Mouse (Mus musculus) liver, embryonic 12.5 days (tissue): ENCODE data around the gene Tmem151b. TPM values are rescaled to one million over a fixed set of nuclear protein-coding genes. Genes with fewer than 3 reads are reported as not detected.

Source experiments
- ATAC-seq: fragments of 200-750 bp; cut with Nextera tagmentation; 2 replicates; pipeline ENCODE4 v1.8.0; 2017; ENCODE audit warnings: moderate number of reproducible peaks, mild to moderate bottlenecking, moderate library complexity
- H3K27ac ChIP-seq: fragments of 300-500 bp; sonication (generic); 2 replicates; pipeline ENCODE4 v1.5.1; 2016; ENCODE audit warnings: mild to moderate bottlenecking
- H3K27me3 ChIP-seq: fragments of 300-500 bp; sonication (generic); replicated peaks from 2 replicates; pipeline ENCODE4 v1.6.1; 2016; ENCODE audit warnings: mild to moderate bottlenecking, moderate library complexity
- H3K36me3 ChIP-seq: fragments of 300-500 bp; sonication (generic); 2 replicates; pipeline ENCODE4 v1.6.1; 2016; ENCODE audit warnings: mild to moderate bottlenecking, moderate library complexity
- H3K4me1 ChIP-seq: fragments of 300-500 bp; sonication (generic); 2 replicates; pipeline ENCODE4 v1.6.1; 2016
- H3K4me2 ChIP-seq: fragments of 300-500 bp; sonication (generic); 2 replicates; pipeline ENCODE4 v1.6.1; 2016; ENCODE audit warnings: mild to moderate bottlenecking, moderate library complexity
- H3K4me3 ChIP-seq: fragments of 300-500 bp; sonication (generic); 2 replicates; pipeline ENCODE4 v1.5.1; 2016; ENCODE audit warnings: mild to moderate bottlenecking, moderate library complexity
- H3K9ac ChIP-seq: fragments of 300-500 bp; sonication (generic); 2 replicates; pipeline ENCODE4 v1.6.1; 2016; ENCODE audit warnings: mild to moderate bottlenecking, moderate library complexity
- H3K9me3 ChIP-seq: fragments of 300-500 bp; sonication (generic); replicated peaks from 2 replicates; pipeline ENCODE4 v1.6.1; 2016; ENCODE audit warnings: mild to moderate bottlenecking, moderate library complexity
- WGBS: fragments of 180-500 bp; shearing (Covaris S2); methylation state at CpG from one replicate; pipeline ENCODE4 v1.1.7; 2016; ENCODE audit not compliant: insufficient replicate concordance; 5-methylcytosine and 5-hydroxymethylcytosine counted together
- polyA plus RNA-seq: library from polyadenylated mRNA; unstranded; fragments of >200 nt; fragmentation: Nextera tagmentation; extraction: Ambion mirVana; gene quantifications from 2 replicates; pipeline ENCODE4 v1.2.1, GENCODE M21; 2016

Gene Tmem151b
- polyA plus RNA-seq, 1 experiment from 2014 or later: 0.30 TPM

DNA sequence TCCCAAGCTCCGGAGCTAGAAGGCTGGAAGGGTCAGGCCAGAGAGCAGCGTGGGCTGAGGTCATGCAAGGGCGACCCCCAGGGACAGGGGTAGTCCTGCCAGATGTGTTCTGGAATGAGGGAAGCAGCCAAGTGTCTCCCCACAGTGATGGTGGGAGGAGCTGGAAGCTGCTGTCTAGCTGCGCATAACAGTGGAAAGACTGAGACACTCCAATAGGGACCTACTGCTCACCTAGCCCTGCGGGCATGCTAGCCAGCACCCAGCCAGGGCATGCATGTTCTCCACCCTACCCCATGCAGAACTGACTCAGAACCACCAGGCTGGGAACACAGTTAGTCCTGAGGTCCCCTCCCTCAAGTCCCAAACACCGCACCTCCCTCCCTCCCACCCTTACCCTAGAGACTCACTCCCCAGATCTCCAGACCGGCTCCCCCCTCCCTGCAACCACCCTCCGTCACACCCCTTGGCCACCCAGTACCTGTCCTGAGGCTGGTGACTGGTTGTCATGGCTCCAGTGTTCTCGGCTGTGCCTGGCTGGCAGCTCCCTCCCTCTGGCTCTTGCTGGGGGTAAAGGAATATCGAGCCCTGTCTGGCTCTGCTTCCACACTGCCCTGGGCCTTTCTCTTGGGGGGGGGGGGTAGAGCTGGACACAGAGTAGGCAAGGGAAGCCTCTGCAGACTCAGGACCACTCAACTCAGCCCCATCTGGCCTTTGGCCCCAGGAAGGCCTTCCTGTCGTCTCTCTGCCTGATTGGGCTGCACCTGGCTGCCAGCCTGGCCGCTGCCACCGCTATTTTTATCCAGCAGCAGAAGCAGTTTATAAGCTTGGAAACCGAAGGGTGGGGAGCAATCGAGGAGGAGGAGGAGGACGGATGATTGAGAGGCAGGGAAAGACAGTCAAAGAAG is 42.5 kb upstream of the Tmem151b start:
- ATAC-seq: no peak
- Histone ChIP-seq H3K4me1 (peaks cover 70% of the 10 kb centered on the region), H3K36me3 (peaks cover 55% of the 10 kb centered on the region), H3K4me2 (peak overlapping the region; percentile 93), H3K9ac (peak overlapping the region; percentile 89), H3K27me3 (no peaks in the 10 kb centered on the region), H3K9me3 (no peaks in the 10 kb centered on the region), H3K4me3 (peak overlapping the region; percentile 81), H3K27ac (peak overlapping the region; percentile 93)
- whole genome bisulfite sequencing: 56% methylated on average over 16 of the region's 16 CpGs

DNA sequence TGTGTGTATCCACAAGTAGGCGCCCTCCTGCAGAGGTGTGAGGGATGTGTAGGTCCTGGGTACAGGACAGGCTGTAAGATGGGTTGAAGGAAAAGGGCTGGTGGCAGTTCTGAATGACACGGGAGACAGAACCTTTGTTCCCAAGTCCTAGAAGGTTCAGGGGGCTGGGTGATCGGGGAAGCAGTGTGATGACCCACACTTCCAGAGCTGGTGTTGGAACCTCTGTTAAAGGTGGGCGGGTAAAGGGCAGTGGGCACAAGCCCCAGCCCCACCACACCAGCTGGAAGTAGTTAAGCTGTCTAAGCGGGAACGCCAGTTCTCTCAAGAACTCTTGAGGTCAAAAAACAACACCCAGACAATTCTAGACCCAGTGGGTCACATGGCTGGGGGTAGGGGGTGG is 40.9 kb upstream of the Tmem151b start:
- Histone ChIP-seq H3K27ac (no peak overlapping the region), H3K9ac (no peak overlapping the region), H3K4me3 (no peak overlapping the region), H3K36me3 (peaks cover 70% of the 10 kb centered on the region), H3K4me1 (peaks cover 67% of the 10 kb centered on the region), H3K27me3 (no peaks in the 10 kb centered on the region), H3K4me2 (no peak overlapping the region), H3K9me3 (no peaks in the 10 kb centered on the region)
- ATAC-seq: no peak
- 90% methylated on average over 6 of the region's 6 CpGs for WGBS

DNA sequence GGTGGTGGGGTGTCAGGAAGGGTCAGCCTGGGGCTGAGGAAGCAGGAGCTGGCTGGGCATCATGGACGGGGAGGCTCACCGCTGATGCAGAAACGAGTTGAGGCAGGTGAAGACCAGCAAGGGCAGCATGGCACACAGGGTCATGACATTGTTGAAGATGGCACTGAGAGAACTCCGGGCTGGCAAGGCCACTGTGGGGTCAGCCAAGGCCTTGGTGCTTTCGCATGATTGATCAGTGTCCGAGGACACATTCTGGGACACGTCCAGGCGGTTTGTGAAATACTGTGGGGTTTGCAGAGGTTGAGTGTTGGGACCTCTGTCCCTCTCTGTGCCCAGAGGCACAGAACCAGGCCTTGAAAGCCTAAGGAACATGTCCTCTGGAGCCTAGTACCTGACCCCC is 40.4 kb upstream of the Tmem151b start:
- ATAC-seq: no peak
- Histone ChIP-seq H3K4me3 (no peak overlapping the region), H3K9me3 (no peaks in the 10 kb centered on the region), H3K4me2 (no peak overlapping the region), H3K27me3 (no peaks in the 10 kb centered on the region), H3K27ac (no peak overlapping the region), H3K4me1 (peaks cover 73% of the 10 kb centered on the region), H3K36me3 (peaks cover 76% of the 10 kb centered on the region), H3K9ac (no peak overlapping the region)
- WGBS: 87% methylated on average over 8 of the region's 8 CpGs

DNA sequence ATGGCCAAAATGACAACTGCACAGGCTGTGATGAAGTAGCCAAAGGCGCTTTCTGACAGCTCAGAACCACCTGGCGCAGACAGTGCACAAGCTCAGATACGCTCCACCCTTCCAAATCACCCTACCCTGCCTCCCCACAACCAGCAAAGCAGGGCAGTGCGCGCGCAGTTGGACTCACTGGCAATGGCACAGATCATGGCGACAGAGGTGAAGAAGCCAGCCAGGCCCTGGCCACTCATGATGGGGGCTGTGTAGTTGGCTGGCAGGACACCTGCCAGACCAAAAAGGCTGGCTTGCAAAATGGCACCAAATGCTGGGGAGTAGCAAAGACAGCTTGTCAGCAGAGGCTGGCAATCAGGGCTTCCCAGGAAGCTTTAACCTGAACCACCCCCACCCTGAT is 39.8 kb upstream of the Tmem151b start:
- Histone ChIP-seq H3K27me3 (no peaks in the 10 kb centered on the region), H3K36me3 (peaks cover 82% of the 10 kb centered on the region), H3K4me1 (peaks cover 73% of the 10 kb centered on the region), H3K9me3 (no peaks in the 10 kb centered on the region), H3K27ac (no peak overlapping the region), H3K9ac (no peak overlapping the region), H3K4me3 (no peak overlapping the region), H3K4me2 (no peak overlapping the region)
- no peak for ATAC-seq
- 98% methylated on average over 7 of the region's 7 CpGs for WGBS

DNA sequence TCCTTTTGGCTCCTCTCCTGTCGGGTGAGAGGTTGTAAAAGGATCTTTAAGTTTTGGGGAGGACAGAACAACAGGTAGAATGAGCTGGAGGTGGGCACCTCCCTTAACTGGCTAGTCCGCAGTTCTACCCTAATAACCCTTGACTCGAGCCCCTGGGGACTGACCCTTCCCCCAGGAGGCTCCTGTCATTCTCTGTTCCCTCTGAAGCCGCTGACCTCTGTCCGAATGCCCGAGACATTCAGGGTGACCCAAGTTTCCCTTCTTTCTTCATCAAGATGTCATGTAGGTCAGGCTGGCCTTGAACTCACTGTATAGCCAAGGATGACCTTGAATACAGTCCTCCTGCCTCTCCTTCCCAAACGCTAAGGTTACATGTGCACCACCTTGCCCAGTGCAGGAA is 38.9 kb upstream of the Tmem151b start:
- no peak overlapping the region for H3K27ac ChIP-seq
- no peak for ATAC-seq
- H3K9ac ChIP-seq: no peak overlapping the region
- 87% methylated on average over 7 of the region's 7 CpGs for WGBS
- no peak overlapping the region for H3K4me2 ChIP-seq
- H3K27me3 ChIP-seq: no peaks in the 10 kb centered on the region
- peaks cover 87% of the 10 kb centered on the region for H3K36me3 ChIP-seq
- no peak overlapping the region for H3K4me3 ChIP-seq
- H3K9me3 ChIP-seq: no peaks in the 10 kb centered on the region
- H3K4me1 ChIP-seq: peaks cover 73% of the 10 kb centered on the region

DNA sequence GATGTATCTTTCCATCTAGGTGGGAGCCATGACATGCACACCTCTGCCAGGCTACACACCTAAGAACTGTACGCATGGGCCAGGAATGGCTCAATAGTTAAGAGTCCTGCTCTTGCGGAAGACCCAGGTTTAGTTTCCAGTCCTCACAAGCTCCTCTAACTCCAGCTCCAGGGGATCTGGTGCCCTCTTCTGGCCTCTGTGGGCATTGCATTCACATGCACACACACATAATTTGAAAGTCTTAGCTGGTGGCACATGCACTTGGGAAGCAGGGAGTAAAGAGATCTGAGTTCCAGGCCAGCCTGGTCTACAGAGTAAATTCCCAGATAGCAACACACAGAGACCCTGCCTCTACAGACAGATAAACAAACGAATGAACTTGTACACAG is 37.0 kb upstream of the Tmem151b start:
- peaks cover 73% of the 10 kb centered on the region for H3K4me1 ChIP-seq
- H3K36me3 ChIP-seq: peaks cover 78% of the 10 kb centered on the region
- no peak overlapping the region for H3K4me3 ChIP-seq
- 94% methylated on average over 3 of the region's 3 CpGs for WGBS
- no peaks in the 10 kb centered on the region for H3K27me3 ChIP-seq
- H3K27ac ChIP-seq: no peak overlapping the region
- H3K9me3 ChIP-seq: no peaks in the 10 kb centered on the region
- 0 out of 2 replicates have a peak overlapping the region, but pooled peaks have one; percentile 10 for H3K4me2 ChIP-seq
- no peak for ATAC-seq
- 0 out of 2 replicates have a peak overlapping the region, but pooled peaks have one; percentile 10 for H3K9ac ChIP-seq

DNA sequence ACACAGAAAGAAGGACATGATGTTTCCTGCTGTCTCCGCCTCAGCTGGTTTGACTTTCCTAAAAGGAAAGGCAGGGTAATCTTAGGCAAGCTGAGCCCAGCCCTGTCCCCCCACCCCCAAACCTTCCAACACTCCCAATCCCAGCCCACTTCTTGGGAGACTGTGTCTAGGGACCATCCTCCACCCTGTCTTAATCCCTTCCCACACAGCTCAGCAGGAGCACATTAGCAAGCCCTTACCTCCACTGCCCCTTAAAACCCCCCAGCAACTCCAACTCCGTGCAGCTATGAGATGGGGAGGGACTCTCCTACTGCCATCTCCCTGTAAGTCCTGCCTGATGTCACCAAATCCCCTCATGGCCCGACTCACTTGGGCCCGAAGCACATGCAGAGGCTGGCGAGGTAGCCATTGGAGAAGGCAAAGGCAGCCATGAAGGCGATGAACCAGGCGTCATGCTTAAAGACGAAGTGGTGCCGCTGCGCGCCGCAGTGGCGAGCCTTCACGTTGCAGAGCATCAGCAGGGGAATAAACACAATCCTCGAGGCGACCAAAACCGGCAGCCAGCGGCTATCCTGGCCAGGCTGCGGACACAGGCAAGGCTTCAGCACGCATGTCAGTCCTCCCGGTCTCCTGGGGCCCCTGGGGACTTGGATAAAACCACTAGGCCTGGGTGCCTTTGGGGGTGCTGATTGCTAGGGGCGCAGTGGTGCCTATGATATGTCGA is 36.4 kb upstream of the Tmem151b start:
- peaks cover 72% of the 10 kb centered on the region for H3K36me3 ChIP-seq
- no peaks in the 10 kb centered on the region for H3K9me3 ChIP-seq
- peaks cover 73% of the 10 kb centered on the region for H3K4me1 ChIP-seq
- H3K4me2 ChIP-seq: peak overlapping the region; percentile 10; the same call in 1 of the 2 replicates
- H3K27ac ChIP-seq: peak overlapping the region; percentile 92
- H3K27me3 ChIP-seq: no peaks in the 10 kb centered on the region
- WGBS: 72% methylated on average over 23 of the region's 23 CpGs
- no peak for ATAC-seq
- H3K9ac ChIP-seq: 0 out of 2 replicates have a peak overlapping the region, but pooled peaks have one; percentile 10
- H3K4me3 ChIP-seq: no peak overlapping the region

DNA sequence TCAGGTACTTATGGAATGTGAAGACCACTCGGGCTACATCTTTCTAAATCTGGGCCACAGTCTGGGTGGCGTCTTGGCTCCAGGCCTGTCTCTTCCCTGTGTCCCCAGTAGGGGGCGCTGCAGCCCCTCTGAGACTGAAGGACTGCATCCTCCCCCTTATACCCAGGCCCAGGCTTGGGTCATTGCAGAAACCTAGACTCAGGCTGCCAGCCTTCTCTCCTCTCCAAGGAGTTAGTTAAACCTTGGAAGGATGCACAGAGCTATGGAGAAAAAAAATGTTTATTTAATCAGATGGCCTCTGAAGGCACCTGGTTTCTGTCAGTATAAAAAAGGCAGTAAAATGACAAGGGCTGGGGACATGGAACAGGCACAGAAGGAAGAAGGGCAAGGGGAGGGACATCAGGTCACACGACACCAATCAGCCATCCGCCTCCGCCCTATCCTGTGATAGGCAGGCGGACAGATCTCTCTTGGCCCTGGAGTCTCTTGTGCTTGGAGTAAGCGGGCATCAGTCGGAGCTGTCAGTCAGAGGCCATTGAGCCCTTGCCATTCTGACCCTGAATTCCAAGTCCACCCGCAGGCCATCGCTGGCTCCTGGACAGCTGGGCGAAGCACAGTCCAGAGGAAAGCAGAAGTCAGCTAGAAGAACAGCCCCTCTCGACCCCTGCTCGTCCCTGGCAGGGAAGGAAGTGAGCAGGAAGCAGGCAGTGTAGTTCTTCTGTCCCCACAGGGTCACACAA is 35.6 kb upstream of the Tmem151b start:
- WGBS: 34% methylated on average over 14 of the region's 14 CpGs

DNA sequence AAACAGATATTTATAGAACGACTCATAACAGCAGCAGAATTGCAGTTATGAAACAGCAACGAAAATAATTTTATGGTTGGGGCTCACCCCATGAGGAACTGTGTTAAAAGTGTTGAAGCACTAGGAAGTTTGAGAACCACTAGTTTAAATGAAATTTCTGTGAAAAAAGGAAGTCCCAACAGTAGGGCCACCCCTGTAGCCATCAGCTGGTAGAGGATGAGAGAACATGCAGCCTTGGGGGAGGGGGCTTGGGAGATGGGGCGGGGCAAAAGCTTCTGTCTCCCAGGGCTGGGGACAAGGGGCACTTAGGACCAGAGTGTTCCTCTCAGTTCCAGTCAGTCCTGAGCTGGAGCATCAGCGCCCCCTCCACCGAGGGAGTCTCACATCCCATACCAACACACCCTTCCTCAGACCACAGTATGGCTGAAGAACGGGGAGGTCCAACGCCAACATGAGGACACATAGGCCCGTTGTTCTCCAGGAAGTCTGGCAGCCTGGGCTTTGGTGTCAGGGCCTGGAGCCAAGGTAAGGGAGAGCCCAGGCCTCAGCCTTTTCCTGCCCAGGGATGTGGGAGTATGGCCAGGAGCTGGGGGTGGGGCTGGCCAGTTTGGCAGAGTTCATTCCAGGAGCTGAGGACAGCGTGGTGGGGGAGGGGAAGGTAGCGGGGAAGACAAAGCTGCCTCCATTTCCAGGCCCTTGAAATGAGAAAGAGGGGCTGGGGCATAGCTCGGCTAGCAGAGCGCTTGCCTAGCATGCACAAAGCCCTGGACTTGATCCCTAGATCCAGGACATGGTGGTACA is 34.8 kb upstream of the Tmem151b start:
- Histone ChIP-seq H3K27me3 (no peaks in the 10 kb centered on the region), H3K9me3 (no peaks in the 10 kb centered on the region), H3K27ac (peak overlapping the region; percentile 92), H3K9ac (0 out of 2 replicates have a peak overlapping the region, but pooled peaks have one; percentile 8), H3K4me1 (peaks cover 68% of the 10 kb centered on the region), H3K36me3 (peaks cover 56% of the 10 kb centered on the region), H3K4me2 (0 out of 2 replicates have a peak overlapping the region, but pooled peaks have one; percentile 2), H3K4me3 (no peak overlapping the region)
- ATAC-seq: no peak
- WGBS: 48% methylated on average over 12 of the region's 12 CpGs

More for the DNA sequence above, 35.6 kb upstream of the Tmem151b start:
- Histone ChIP-seq H3K4me3 (no peak overlapping the region), H3K27me3 (no peaks in the 10 kb centered on the region), H3K9ac (no peak overlapping the region), H3K9me3 (no peaks in the 10 kb centered on the region), H3K4me1 (peaks cover 70% of the 10 kb centered on the region), H3K36me3 (peaks cover 64% of the 10 kb centered on the region), H3K27ac (peak overlapping the region; percentile 92), H3K4me2 (peak overlapping the region; percentile 10; the same call in 1 of the 2 replicates)
- ATAC-seq: peak; percentile 38

DNA sequence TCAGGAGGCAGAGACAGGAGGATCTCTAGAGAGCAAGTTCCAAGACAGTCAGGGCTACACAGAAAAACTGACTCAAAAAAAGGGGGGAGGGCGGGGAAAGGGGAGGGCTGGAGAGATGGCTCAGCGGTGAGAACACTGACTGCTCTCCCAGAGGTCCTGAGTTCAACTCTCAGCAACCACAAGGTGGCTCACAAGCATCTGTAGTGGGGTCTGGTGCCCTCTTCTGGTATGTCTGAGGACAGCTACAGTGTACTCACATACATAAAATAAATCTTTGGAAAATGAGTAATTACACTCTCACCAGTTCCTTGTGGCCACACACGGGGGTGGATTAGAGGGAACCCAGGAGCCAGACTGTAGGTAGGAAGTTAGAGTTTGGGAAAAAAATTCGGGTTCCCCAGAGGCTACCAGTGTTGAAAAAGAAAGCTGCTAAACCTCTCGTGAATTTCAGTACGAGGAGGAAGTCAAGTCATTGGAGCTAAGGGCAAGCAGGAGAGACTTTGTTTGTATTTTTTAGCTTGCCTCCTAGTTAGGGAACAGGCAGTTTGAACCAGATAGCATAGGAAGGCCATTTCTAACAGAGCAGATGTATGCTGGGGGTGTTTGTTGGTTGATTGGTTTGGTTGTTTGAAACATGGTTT is 33.4 kb upstream of the Tmem151b start:
- H3K27ac ChIP-seq: peak overlapping the region; percentile 92
- peaks cover 42% of the 10 kb centered on the region for H3K36me3 ChIP-seq
- no peaks in the 10 kb centered on the region for H3K27me3 ChIP-seq
- H3K4me3 ChIP-seq: no peak overlapping the region
- peak; percentile 38 for ATAC-seq
- WGBS: 47% methylated on average over 6 of the region's 6 CpGs
- no peaks in the 10 kb centered on the region for H3K9me3 ChIP-seq
- peaks cover 77% of the 10 kb centered on the region for H3K4me1 ChIP-seq
- H3K9ac ChIP-seq: peak overlapping the region; percentile 23
- H3K4me2 ChIP-seq: peak overlapping the region; percentile 50
